Mouse (Mus musculus) left cerebral cortex, adult 6 months (tissue): Measurements from ENCODE around the gene Folr1. TPM values are rescaled to one million over a fixed set of nuclear protein-coding genes. Genes with fewer than 3 reads are reported as not detected.

ENCODE experiments used
- long read RNA-seq, 2 experiments: library from polyadenylated mRNA; unstranded; transcript quantifications; one replicate each; pipeline ENCODE4 v2.0.0; 2019 to 2020
- polyA plus RNA-seq: library from polyadenylated mRNA; unstranded; fragments of <200 nt; fragmentation: Nextera tagmentation; gene quantifications from 2 replicates; pipeline ENCODE4 v1.2.3, GENCODE M21; 2021

Folr1 gene
- 1.3 and 1.7 TPM in 2 replicates for polyA plus RNA-seq
- long read RNA-seq, experiment 1, partial matches to known transcripts: 2 of 4 reads
- long read RNA-seq, experiment 1, other reads (novel, unspliced or antisense): 2 of 4 reads
- long read RNA-seq, experiment 2: 0 reads

DNA sequence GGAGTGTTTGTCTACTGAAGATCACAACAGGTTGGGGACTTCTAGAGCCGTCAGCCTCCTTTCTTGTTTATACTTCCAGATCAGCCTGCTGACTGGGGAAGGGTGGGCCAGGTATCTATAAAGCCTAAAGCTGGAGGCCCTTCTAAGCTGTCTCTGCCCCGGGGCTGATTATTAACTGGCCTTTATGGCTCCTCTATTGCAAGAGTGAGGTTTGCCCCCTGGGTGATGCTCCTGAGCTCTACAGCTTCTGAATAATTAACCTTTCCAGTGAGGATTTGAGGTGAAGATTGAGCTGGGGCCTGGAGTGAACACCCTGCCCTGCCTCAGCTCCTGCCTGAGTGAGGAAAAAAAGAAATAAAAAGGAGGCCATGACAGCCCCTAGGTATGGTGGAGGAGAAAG lies at the start of gene Folr1:
Gene Folr1, minus strand, starts transcription at position 160 of the 400 bp plus-strand sequence.

DNA sequence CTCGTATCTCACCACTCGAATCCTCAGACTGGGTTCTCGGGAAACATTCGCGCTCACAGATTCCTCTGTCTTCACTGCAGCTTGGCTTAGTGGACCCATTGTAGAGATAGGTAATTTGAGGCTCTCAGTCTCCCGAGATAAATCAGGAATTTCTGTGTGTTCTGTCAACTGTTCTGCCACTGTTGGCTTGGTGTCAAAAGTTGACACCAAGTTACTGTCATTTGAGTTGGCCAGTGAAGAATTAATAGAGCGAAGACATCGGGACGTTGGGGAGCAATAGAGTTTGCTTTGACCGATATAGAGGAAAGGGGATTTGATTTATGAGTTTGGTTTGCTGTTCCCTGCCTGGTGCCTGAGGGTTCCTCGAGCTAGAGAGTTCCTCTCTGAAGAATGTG lies 35.7 kb upstream of the Folr1 start, which contains the start of gene Tomt:
Gene Tomt, minus strand, starts transcription at position 73 of the 395 bp plus-strand sequence.

DNA sequence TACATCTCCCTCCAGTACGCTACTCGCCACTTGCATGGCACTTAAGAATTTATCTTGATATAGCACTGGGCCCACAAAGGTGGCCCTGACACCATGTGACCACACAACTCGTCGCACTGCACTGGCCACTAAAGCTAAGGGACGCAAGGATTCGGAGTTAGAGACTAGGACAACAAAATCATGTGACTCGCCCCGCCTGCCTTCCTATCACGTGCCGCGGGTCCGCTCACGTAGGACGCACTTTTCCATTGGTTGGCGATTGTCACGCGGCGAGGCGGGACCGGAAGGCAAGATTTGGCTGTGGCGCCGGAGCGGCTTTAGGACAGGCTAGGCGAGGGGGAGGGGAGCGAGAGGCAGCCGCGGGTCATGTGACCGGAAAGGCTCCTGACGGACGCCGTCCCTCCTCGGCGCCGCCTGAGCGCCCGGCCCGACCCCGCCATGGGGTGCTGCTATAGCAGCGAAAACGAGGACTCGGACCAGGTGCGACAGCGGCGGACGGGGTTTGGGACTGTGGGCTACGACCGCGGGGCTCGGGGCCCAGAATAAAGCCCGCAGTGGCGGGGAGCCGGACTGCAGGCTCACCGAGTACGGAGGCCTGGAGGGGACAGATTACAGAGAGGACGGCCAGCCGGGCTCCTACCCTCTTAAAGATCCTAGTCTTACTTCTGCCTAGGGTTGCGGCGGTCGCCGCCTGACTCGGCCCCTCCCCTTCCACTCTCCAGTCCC lies 35.1 kb upstream of the Folr1 start, which contains the start of gene Lamtor1:
Gene Lamtor1, plus strand, starts transcription at position 344 of the 726 bp plus-strand sequence.

DNA sequence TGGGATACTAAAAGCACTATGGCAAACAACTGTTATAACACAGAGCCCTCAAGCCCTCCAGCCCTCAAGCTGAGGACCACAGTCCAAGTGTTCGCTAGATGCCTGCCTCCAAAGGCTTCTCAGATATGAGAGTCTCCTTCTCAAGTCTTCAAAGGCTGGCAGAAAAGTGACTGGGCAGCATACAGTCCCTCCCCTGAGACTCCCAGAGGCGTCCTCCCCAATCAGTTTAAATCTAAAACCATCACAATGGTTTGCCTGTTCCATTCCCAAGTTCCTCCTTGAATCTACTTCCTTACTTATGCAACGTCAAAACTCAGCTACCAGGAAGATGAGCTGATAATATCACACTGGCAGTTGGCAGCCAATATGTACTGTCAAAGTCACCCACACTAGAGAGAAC lies 7.2 kb downstream of the Folr1 start, which contains the start of gene Anapc15:
Gene Anapc15, plus strand, starts transcription at position 301 of the 400 bp plus-strand sequence.

DNA sequence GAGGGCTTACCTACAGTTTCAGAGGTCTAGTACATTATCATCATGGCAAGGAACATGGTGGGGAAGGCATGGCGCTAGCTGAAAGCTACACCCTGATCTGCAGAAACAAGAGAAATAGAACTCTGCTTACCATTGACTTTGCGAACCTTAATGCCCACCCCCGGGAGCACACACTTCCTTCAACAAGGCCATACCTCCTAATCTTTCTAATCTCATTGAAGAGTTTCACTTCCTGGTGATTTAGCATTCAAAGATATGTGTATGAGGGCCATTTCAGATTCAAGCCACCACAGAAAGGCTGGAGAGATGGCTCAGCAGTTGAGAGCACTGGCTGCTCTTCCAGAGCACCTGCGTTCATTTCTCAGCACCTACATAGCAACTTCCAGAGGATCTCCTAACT lies 13.5 kb downstream of the Folr1 start, which contains the start of gene Folr2:
Gene Folr2, minus strand, starts transcription at position 101 of the 400 bp plus-strand sequence.

DNA sequence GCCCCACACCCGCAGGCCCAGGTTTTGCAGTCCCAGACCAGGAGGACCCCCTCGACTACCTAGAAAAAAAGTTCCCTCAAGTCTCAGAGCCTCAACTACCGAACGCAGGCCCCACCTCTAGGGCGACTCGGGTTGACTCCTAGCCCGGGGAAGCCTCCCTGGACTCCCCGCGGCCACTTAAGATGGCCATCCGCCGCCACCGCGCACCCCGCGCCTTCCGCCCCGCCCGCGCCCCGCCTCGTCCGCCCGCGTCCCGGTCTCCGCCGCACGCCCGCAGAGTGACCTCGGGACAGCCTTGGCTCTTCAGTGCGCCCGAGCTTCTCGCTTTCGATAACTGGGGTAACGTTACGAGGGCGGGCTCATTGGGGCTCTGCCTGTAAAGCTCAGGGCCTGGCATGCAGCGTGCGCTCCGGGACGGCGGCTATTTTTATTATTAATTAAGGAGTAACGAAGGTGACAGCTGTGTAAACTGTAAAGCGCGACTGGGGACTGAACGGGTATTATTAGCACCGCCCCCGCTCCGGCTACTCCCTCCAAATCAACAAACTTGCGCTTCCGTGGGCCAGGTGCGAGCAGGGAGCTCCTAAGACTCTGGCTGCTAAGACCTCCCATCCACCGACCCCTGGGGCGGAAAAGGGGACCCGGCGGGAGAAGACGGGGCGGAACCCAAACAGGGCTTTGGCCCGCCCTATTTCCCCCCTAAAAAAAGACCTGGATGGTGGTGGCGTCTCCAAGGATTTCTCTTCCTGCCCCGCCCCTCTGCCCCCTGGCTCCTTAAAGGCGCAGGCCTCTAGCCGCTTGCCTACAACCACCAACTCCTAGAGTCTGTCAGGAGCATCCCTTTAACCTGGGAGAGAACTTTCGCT lies 32.7 kb downstream of the Folr1 start, which contains the start of gene Inppl1:
Gene Inppl1, minus strand, starts transcription at position 624 of the 866 bp plus-strand sequence.

DNA sequence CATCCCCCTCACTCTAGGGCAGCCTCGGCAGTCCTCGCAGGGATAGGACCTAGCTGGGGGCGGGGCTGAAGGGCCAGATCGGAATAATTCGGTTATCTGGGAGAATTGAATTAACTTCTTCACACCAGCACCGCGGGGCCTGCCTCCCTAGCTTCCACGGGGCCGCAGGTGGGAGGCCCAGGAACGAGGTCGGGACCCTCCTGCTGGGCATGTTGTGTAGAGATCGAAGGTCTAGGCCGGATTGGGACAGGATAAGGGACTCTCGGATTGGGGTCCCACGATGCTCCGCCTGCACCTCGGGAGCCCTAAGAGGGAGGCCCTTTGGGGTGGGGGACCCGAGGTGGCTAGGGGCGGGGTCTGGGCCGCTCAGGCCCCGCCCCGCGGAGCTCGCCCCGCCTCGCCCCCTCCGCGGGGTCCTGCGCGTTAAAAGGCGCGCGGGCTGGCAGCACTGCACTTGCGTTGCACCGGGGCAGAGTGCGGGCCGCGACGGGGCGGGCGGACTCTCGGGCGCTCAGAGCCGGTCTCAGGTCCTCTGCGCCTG lies 52.7 kb downstream of the Folr1 start, which contains the start of gene Phox2a:
Gene Phox2a, plus strand, starts transcription at position 453 of the 541 bp plus-strand sequence.

Other genes starting within 250 kb of the Folr1 start
- 41.9 and 72.8 TPM in 2 replicates for gene Clpb, start 207.2 kb downstream of the Folr1 start, polyA plus RNA-seq
- gene Phox2a, start 52.5 kb downstream of the Folr1 start, polyA plus RNA-seq: not detected in 2 replicates
- 2.9 and 3.0 TPM in 2 replicates for gene Inppl1, start 32.6 kb downstream of the Folr1 start, polyA plus RNA-seq
- gene Folr2, start 13.6 kb downstream of the Folr1 start, polyA plus RNA-seq: 0.75 and 0.86 TPM in 2 replicates
- gene Anapc15, start 7.1 kb downstream of the Folr1 start, polyA plus RNA-seq: 31.2 and 35.8 TPM in 2 replicates
- gene Lamtor1, start 35.1 kb upstream of the Folr1 start, polyA plus RNA-seq: 221 and 286 TPM in 2 replicates
- 0.13 TPM in 1 of 2 replicates, not detected in the other for gene Tomt, start 35.6 kb upstream of the Folr1 start, polyA plus RNA-seq
- gene Lrrc51, start 63.1 kb upstream of the Folr1 start, polyA plus RNA-seq: 11.4 and 12.6 TPM in 2 replicates
- 17.9 and 28.2 TPM in 2 replicates for gene Numa1, start 63.3 kb upstream of the Folr1 start, polyA plus RNA-seq
- 0.49 and 0.93 TPM in 2 replicates for gene Il18bp, start 147.9 kb upstream of the Folr1 start, polyA plus RNA-seq
- gene Rnf121, start 194.7 kb upstream of the Folr1 start, polyA plus RNA-seq: 18.9 and 23.6 TPM in 2 replicates
- 3.1 and 3.3 TPM in 2 replicates for gene Xndc1, start 194.7 kb upstream of the Folr1 start, polyA plus RNA-seq
- gene Xntrpc, start 194.9 kb upstream of the Folr1 start, polyA plus RNA-seq: 0.08 and 0.09 TPM in 2 replicates
- gene Trpc2, start 212.3 kb upstream of the Folr1 start, polyA plus RNA-seq: not detected in 2 replicates
- 0.14 TPM in 1 of 2 replicates, not detected in the other for gene Art1, start 231.0 kb upstream of the Folr1 start, polyA plus RNA-seq
- 0.11 TPM in 1 of 2 replicates, not detected in the other for gene Art5, start 238.7 kb upstream of the Folr1 start, polyA plus RNA-seq
- 0.42 TPM in 1 of 2 replicates, not detected in the other for gene Chrna10, start 246.0 kb upstream of the Folr1 start, polyA plus RNA-seq